Mouse (Mus musculus) 3T3-L1 (cell line): ENCODE measurements around the gene Gm20388.

Experiments
- DNase-seq: peaks from one replicate; pipeline ENCODE4 v3.0.0-alpha.2; 2015; ENCODE audit warnings: low read depth, low spot score

Gm20388 gene

GRCm38 (mm10) chr8:121695585-121696184 lies 1785.0 kb downstream of the Gm20388 start:
- DNase-seq, result peak; percentile 83

GRCm38 (mm10) chr8:121697735-121698614 lies 1787.3 kb downstream of the Gm20388 start:
- DNase-seq, result no peak

- no peak for DNase-seq
These were observed 1788.0 kb downstream of the Gm20388 start for GRCm38 (mm10) chr8:121698615-121699101.

DNA sequence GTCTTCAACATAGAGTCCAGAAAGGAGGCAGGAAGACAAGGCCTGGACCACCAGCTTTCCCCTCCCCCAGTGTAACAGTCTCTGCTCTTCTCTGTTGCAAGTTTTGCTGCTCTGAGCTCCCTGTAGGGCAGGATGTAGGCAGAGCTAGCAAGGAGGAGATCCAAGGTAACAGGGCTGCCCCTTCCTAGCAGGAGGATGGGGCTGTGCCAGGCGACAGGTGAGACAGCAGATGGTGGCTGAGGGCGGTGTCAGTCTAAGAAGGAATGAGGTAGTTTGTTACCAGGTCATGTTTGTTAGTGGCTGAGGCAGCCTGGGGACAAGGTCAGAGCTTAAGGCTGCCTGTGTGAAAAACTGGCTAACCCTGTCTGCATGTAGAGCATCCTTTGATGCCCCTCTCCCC lies 1789.3 kb downstream of the Gm20388 start:
- no peak for DNase-seq

DNA sequence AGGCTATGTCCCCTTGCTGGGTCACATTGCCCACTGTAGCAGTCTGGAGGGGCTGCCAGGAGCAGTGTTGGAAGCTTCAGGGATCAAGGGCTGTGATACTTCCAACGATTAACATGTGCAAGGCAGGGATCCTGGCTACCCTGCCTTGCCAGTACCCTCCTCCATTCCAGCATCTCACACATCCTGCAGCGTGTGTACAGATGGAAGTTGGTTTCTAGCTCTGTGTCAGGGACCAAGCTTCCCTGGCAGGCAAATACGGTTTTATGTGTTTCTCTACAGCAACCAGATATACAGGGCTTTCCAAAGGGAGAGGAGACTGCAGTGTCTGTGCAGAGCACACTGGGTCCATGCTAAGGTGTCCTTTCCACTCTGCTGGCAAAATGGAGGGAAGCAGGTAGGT lies 1794.5 kb downstream of the Gm20388 start:
- DNase-seq, result no peak

DNA sequence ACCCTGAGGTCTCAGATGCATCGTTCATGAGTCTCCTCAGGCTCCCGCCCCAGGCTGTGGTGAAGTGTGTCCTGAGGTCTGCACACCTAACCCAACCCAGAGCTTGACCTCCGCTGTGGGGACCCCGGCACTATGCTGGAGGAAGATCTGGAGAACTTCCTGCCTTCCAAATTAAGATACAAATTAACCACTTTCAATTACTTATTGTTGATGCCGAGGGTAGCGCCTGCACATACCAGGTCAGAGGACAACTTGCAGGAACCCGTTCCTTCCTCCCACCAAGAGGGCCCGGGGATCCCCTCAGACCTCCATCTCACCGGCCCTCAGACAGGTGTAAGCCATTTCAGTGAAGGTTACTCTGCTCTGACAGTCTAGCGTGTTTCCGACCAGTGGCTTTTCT lies 1796.3 kb downstream of the Gm20388 start:
- no peak for DNase-seq

GRCm38 (mm10) chr8:121708406-121708805 lies 1797.8 kb downstream of the Gm20388 start:
- DNase-seq, result no peak

DNA sequence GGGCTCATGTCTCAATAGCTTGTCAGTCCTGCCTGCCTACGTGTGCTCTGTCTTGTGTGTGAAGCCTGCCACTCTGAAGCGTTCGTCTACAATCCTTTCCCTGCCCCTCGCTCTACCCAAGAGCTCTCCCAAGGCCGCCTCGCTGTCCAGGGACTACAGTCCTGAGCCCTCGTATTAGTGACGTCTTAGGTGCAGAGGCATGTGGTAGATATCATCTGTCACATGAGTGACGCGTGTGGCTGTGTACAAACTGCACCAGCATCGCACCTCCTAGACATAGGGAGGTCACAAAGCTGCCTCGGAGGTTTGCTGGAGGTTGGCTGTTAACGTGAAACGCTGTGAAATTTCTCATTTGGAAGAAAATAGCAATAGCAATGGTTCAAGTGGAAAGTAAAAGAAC lies 1806.9 kb downstream of the Gm20388 start:
- DNase-seq, result no peak

DNA sequence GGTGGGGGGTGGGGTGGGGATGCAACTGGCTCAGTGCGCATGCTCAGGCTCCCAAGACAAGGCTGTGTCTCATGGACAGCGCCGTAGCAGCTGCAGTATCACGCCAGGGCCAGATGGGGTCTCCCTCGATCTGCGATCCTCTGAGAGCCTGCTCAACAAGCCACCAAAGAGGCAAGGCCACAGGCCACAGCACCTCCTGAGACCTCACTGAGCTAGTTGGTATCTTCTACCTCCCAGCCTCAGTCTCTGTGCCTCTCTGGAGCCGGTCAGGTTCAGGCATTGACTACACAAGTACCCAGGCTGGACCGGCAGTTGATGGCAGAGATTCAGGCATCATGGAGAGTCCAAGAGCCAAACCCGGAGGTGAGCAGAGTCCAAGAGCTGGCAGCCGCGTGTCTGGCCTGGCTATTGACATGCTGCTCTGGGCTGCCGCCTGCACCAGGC lies 1807.4 kb downstream of the Gm20388 start:
- DNase-seq, result peak; percentile 64

GRCm38 (mm10) chr8:121718925-121719324 lies 1808.3 kb downstream of the Gm20388 start:
- DNase-seq, result no peak

GRCm38 (mm10) chr8:121721072-121721471 lies 1810.4 kb downstream of the Gm20388 start:
- no peak for DNase-seq

DNA sequence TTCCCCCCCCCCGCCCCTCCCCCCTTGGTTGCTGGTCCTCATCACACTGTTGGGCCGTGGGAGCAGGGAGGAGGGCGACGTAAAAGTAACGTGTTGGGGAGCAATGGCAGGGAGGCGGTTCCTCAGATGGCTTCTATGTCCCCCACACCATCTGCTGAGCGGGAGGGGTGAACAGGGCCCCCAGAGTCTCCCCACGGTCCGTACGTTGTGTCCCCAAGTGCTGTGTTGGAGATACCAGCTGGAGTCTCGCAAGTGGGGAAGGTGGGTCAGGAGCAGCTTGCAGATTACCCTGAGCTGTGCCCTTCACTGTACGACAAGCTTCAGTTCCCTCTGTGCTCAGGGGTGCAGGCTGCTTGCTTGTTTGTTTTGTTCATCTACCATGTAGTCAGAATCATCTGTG lies 1813.2 kb downstream of the Gm20388 start:
- DNase-seq, result no peak

- no peak for DNase-seq
These were observed 1816.5 kb downstream of the Gm20388 start for GRCm38 (mm10) chr8:121727164-121727563.

- no peak for DNase-seq
These were observed 1818.7 kb downstream of the Gm20388 start, which contains the start of gene Jph3 for GRCm38 (mm10) chr8:121729323-121729722. TSS of gene Jph3 (plus strand) at chr8:121729623.

GRCm38 (mm10) chr8:121729754-121730153 lies 1819.1 kb downstream of the Gm20388 start:
- DNase-seq, result no peak

DNA sequence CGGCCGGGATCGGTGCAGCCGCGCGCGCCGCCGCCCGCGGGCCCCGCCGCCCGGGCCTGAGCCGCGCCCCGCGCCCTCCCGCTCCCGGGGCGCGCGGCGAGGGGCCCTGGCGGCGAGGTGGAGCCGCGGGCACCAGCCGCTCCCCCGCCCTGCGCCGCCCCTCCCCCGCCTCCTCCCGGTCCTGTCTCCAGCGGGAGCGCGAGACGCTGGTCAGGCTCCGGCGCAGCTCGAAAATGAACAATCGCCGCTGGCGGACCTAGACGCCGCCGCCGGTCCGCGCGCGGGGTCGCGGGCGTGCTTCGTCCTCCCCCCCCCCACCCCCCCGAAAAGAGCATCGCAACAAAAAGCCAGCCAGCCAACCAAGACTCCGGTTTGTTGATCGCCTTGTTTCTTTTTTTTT lies 1819.5 kb downstream of the Gm20388 start:
- DNase-seq, result no peak

- DNase-seq, result no peak
These were observed 1820.0 kb downstream of the Gm20388 start for GRCm38 (mm10) chr8:121730646-121731045.

DNA sequence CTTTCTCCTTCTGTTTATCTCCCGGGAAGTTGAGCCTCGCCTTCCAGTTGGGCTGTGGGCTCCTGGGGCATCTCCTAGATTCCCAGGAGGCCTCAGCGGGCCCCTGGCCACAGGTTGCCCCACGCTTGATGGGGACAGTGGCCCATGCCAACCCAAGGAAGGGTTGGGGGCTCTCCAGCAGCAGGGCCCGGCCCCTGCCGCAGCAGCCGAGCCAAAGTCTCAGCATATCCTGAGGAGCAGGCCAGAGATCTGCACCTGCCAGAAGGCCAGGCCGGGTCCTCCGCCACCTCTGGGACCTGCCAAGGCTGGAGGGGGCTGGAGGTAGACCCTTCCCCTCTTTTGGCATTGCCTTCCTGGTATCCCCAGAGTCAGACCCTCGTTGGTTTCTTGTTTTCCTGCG lies 1820.4 kb downstream of the Gm20388 start:
- no peak for DNase-seq

GRCm38 (mm10) chr8:121731471-121732333 lies 1821.1 kb downstream of the Gm20388 start:
- no peak for DNase-seq

GRCm38 (mm10) chr8:121732334-121732665 lies 1821.7 kb downstream of the Gm20388 start:
- no peak for DNase-seq

GRCm38 (mm10) chr8:121734262-121734661 lies 1823.6 kb downstream of the Gm20388 start:
- DNase-seq, result no peak

DNA sequence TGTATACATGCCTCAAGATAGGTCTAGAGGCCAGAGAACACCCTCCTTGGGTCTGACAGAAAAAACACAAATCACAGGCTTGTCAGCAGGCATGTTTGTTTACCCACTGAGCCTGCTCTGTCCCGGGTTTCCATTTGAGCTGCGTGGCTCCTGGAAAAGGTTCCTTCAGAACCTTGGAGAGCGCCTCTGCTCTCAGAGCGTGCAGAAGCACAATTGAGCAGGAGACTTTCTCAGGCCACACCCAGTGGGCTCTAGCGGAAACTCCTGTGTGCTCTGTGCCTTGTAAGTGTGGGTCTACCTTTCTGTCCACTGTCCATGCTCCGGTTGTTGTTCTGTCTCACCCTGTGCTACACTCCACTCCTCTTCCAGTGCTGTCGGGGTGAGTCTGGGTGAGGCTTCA lies 1825.6 kb downstream of the Gm20388 start:
- DNase-seq, result peak; percentile 66
